Mouse (Mus musculus): ENCODE data around the gene Rpap3. TPM values are rescaled to one million over a fixed set of nuclear protein-coding genes. Genes with fewer than 3 reads are reported as not detected.

The Rpap3 gene
- polyA plus RNA-seq, 1 experiment from 2014 or later: 36.8 TPM

- Histone ChIP-seq H3K4me2 (replicated peaks) (0 out of 2 replicates have a peak overlapping the region, but pooled peaks have one; percentile 1), H3K4me1 (peaks cover 15% of the 10 kb centered on the region; the same call in 1 of the 2 replicates), H3K9me3 (replicated peaks) (no peaks in the 10 kb centered on the region), H3K4me3 (no peak overlapping the region), H3K9ac (no peak overlapping the region), H3K27ac (peak overlapping the region; percentile 4; the same call in 1 of the 2 replicates), H3K36me3 (no peaks in the 10 kb centered on the region), H3K27me3 (no peaks in the 10 kb centered on the region)
- 87% methylated on average over 8 of the region's 8 CpGs for WGBS
- ATAC-seq (ENCODE audit: low FRiP score): no peak
Observed at GRCm38 (mm10) chr15:97658755-97659116, 46.9 kb downstream of the Rpap3 start.

GRCm38 (mm10) chr15:97657856-97658754 is 47.5 kb downstream of the Rpap3 start:
- 45% methylated on average over 26 of the region's 26 CpGs for WGBS
- ATAC-seq (ENCODE audit: low FRiP score): peak; percentile 61
- H3K27me3 ChIP-seq: no peaks in the 10 kb centered on the region
- H3K4me1 ChIP-seq: peaks cover 15% of the 10 kb centered on the region; the same call in 1 of the 2 replicates
- no peaks in the 10 kb centered on the region for H3K36me3 ChIP-seq
- H3K4me3 ChIP-seq: no peak overlapping the region
- no peaks in the 10 kb centered on the region for H3K9me3 ChIP-seq (replicated peaks)
- H3K9ac ChIP-seq: no peak overlapping the region
- peak overlapping the region; percentile 25 for H3K27ac ChIP-seq
- 0 out of 2 replicates have a peak overlapping the region, but pooled peaks have one; percentile 1 for H3K4me2 ChIP-seq (replicated peaks)

- H3K9ac ChIP-seq: no peak overlapping the region
- WGBS: 94% methylated on average over 14 of the region's 14 CpGs
- peaks cover 15% of the 10 kb centered on the region; the same call in 1 of the 2 replicates for H3K4me1 ChIP-seq
- no peaks in the 10 kb centered on the region for H3K36me3 ChIP-seq
- no peak overlapping the region for H3K4me2 ChIP-seq (replicated peaks)
- no peak overlapping the region for H3K27ac ChIP-seq
- no peaks in the 10 kb centered on the region for H3K27me3 ChIP-seq
- H3K4me3 ChIP-seq: no peak overlapping the region
- no peaks in the 10 kb centered on the region for H3K9me3 ChIP-seq (replicated peaks)
- no peak for ATAC-seq (ENCODE audit: low FRiP score)
Observed at GRCm38 (mm10) chr15:97657420-97657819, 48.2 kb downstream of the Rpap3 start.

- no peaks in the 10 kb centered on the region for H3K36me3 ChIP-seq
- H3K27ac ChIP-seq: no peak overlapping the region
- WGBS: 73% methylated on average over 4 of the region's 4 CpGs
- H3K9me3 ChIP-seq (replicated peaks): no peaks in the 10 kb centered on the region
- H3K4me2 ChIP-seq (replicated peaks): no peak overlapping the region
- H3K27me3 ChIP-seq: no peaks in the 10 kb centered on the region
- no peak overlapping the region for H3K9ac ChIP-seq
- no peaks in the 10 kb centered on the region for H3K4me1 ChIP-seq
- ATAC-seq (ENCODE audit: low FRiP score): no peak
- H3K4me3 ChIP-seq: no peak overlapping the region
Observed at GRCm38 (mm10) chr15:97649726-97650125, 55.9 kb downstream of the Rpap3 start.

- Histone ChIP-seq H3K27ac (no peak overlapping the region), H3K27me3 (no peaks in the 10 kb centered on the region), H3K4me2 (replicated peaks) (no peak overlapping the region), H3K4me1 (no peaks in the 10 kb centered on the region), H3K9me3 (replicated peaks) (no peaks in the 10 kb centered on the region), H3K4me3 (no peak overlapping the region), H3K36me3 (no peaks in the 10 kb centered on the region), H3K9ac (no peak overlapping the region)
- no peak for ATAC-seq (ENCODE audit: low FRiP score)
- 83% methylated on average over 18 of the region's 18 CpGs for WGBS
Observed at GRCm38 (mm10) chr15:97648176-97648575, 57.4 kb downstream of the Rpap3 start.

GRCm38 (mm10) chr15:97646426-97646825 is 59.2 kb downstream of the Rpap3 start:
- Histone ChIP-seq H3K9me3 (replicated peaks) (no peaks in the 10 kb centered on the region), H3K4me1 (no peaks in the 10 kb centered on the region), H3K27me3 (no peaks in the 10 kb centered on the region), H3K4me2 (replicated peaks) (no peak overlapping the region), H3K9ac (no peak overlapping the region), H3K27ac (no peak overlapping the region), H3K4me3 (no peak overlapping the region), H3K36me3 (no peaks in the 10 kb centered on the region)
- ATAC-seq (ENCODE audit: low FRiP score): no peak
- 61% methylated on average over 7 of the region's 7 CpGs for WGBS

- Histone ChIP-seq H3K4me1 (no peaks in the 10 kb centered on the region), H3K27me3 (no peaks in the 10 kb centered on the region), H3K4me2 (replicated peaks) (no peak overlapping the region), H3K27ac (no peak overlapping the region), H3K9me3 (replicated peaks) (no peaks in the 10 kb centered on the region), H3K36me3 (no peaks in the 10 kb centered on the region), H3K4me3 (no peak overlapping the region), H3K9ac (no peak overlapping the region)
- 93% methylated on average over 4 of the region's 4 CpGs for WGBS
- ATAC-seq (ENCODE audit: low FRiP score): no peak
Observed at GRCm38 (mm10) chr15:97643986-97644385, 61.6 kb downstream of the Rpap3 start.

Other genes starting within 250 kb of the Rpap3 start
- 0.25 TPM in 2 replicates for gene Endou, start 25.5 kb upstream of the Rpap3 start, polyA plus RNA-seq (2016; fragmentation: Nextera tagmentation; extraction: Ambion mirVana)
- 9.1 and 10.7 TPM in 2 replicates for gene Rapgef3, start 62.1 kb upstream of the Rpap3 start, polyA plus RNA-seq (2016; fragmentation: Nextera tagmentation; extraction: Ambion mirVana)
- 41.6 and 43.3 TPM in 2 replicates for gene Slc48a1, start 72.7 kb upstream of the Rpap3 start, polyA plus RNA-seq (2016; fragmentation: Nextera tagmentation; extraction: Ambion mirVana)
- gene Hdac7, start 138.7 kb upstream of the Rpap3 start, polyA plus RNA-seq (2016; fragmentation: Nextera tagmentation; extraction: Ambion mirVana): 26.7 and 29.1 TPM in 2 replicates
- gene Vdr, start 204.8 kb upstream of the Rpap3 start, polyA plus RNA-seq (2016; fragmentation: Nextera tagmentation; extraction: Ambion mirVana): 0.43 and 0.70 TPM in 2 replicates